Mouse (Mus musculus): ENCODE data around the gene Atf3. TPM values are rescaled to one million over a fixed set of nuclear protein-coding genes. Genes with fewer than 3 reads are reported as not detected.
"Not testable (repeated sequence)": the region's sequence is repeated elsewhere in the genome, so short reads cannot be mapped to it uniquely, and the experiment has no call there.

Gene Atf3
- polyA plus RNA-seq, 1 experiment = not detected

GRCm38 (mm10) chr1:191150924-191151605, 66.8 kb downstream of the Atf3 start:
- Histone ChIP-seq H3K27me3 (ENCODE audit: control insufficient read depth, insufficient read depth, low read length) (no peaks in the 10 kb centered on the region), H3K4me1 (ENCODE audit: control insufficient read depth, insufficient read depth, low read length) (no peaks in the 10 kb centered on the region; the same call in 1 of the 2 replicates), H3K36me3 (ENCODE audit: control insufficient read depth, insufficient read depth, low read length) (no peaks in the 10 kb centered on the region), H3K27ac (ENCODE audit: control insufficient read depth, insufficient read depth, low read depth, low read length) (no peak overlapping the region), H3K4me3 (ENCODE audit: control insufficient read depth, low read depth, low read length) (no peak overlapping the region)
- TF ChIP-seq CTCF (IDR thresholded peaks at IDR 0.05; ENCODE audit: control insufficient read depth, insufficient read depth, insufficient replicate concordance, low read depth, low read length) (no peak), POLR2A (IDR thresholded peaks at IDR 0.05; ENCODE audit: control insufficient read depth, low read depth, low read length) (no peak)

GRCm38 (mm10) chr1:191149489-191149888, 68.3 kb downstream of the Atf3 start:
- not testable (repeated sequence) for H3K4me3 ChIP-seq (ENCODE audit: control insufficient read depth, low read depth, low read length); H3K36me3 ChIP-seq (ENCODE audit: control insufficient read depth, insufficient read depth, low read length); H3K27me3 ChIP-seq (ENCODE audit: control insufficient read depth, insufficient read depth, low read length); H3K27ac ChIP-seq (ENCODE audit: control insufficient read depth, insufficient read depth, low read depth, low read length); H3K4me1 ChIP-seq (ENCODE audit: control insufficient read depth, insufficient read depth, low read length)

DNA sequence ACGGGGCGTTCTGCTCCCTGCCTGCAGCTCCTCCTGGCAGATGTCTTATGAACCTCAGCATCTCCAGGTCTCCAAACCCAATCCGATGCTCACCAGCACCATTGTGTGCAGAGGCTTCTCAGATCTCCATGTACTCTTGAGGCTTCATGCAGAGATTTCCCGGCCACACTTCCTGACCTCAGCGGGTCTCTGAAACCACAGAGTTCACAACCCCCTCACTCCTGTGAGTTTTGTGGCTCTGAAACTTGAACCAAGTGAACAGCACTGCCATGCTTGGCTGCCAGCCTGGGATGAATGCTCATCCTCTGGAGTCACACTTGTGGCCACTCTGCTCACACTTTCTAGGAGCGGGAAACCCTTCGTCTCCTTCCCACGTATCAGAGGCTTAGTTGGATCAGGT, 76.9 kb downstream of the Atf3 start:
- Histone ChIP-seq H3K27ac (ENCODE audit: control insufficient read depth, insufficient read depth, low read depth, low read length) (no peak overlapping the region), H3K36me3 (ENCODE audit: control insufficient read depth, insufficient read depth, low read length) (no peaks in the 10 kb centered on the region), H3K4me3 (ENCODE audit: control insufficient read depth, low read depth, low read length) (no peak overlapping the region), H3K4me1 (ENCODE audit: control insufficient read depth, insufficient read depth, low read length) (no peaks in the 10 kb centered on the region), H3K27me3 (ENCODE audit: control insufficient read depth, insufficient read depth, low read length) (no peaks in the 10 kb centered on the region)
- TF ChIP-seq CTCF (IDR thresholded peaks at IDR 0.05; ENCODE audit: control insufficient read depth, insufficient read depth, insufficient replicate concordance, low read depth, low read length) (no peak), POLR2A (IDR thresholded peaks at IDR 0.05; ENCODE audit: control insufficient read depth, low read depth, low read length) (no peak)

DNA sequence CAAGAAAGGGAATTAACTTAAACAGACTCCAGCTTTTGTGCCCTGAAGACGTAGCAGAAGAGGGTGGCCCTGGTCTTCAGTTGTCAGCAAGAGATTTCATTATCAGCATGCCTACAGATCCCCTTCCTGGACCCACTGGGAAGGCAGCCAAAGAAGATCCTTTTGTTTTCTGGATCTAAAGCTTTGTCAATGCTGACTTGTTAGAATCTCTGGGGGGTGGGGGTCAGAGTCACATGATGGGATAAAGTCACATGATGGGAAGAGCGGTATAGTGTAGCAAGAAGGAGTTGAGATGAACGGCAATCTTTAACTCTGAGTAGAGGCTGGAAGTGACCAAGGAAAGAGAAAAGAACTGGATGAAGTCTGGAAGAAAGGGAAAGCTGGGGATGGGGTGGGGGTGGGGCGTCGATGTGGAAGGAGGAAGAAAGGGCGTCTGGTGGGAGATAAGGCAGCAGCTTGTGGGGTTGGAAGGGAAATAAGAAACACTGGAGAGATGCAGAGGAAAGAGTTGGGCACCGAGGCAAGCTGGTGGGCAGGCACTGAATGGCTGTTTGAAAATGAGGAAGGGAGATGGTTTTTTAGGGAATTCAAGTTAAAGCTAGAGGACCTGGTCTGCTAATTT, 78.9 kb downstream of the Atf3 start:
- H3K4me1 ChIP-seq (ENCODE audit: control insufficient read depth, insufficient read depth, low read length) = no peaks in the 10 kb centered on the region
- H3K27me3 ChIP-seq (ENCODE audit: control insufficient read depth, insufficient read depth, low read length) = no peaks in the 10 kb centered on the region
- no peak overlapping the region for H3K4me3 ChIP-seq (ENCODE audit: control insufficient read depth, low read depth, low read length)
- H3K27ac ChIP-seq (ENCODE audit: control insufficient read depth, insufficient read depth, low read depth, low read length) = no peak overlapping the region
- H3K36me3 ChIP-seq (ENCODE audit: control insufficient read depth, insufficient read depth, low read length) = no peaks in the 10 kb centered on the region
- TF ChIP-seq POLR2A (IDR thresholded peaks at IDR 0.05; ENCODE audit: control insufficient read depth, low read depth, low read length) (no peak), CTCF (IDR thresholded peaks at IDR 0.05; ENCODE audit: control insufficient read depth, insufficient read depth, insufficient replicate concordance, low read depth, low read length) (no peak)

GRCm38 (mm10) chr1:191138436-191138835, 79.4 kb downstream of the Atf3 start:
- TF ChIP-seq POLR2A (IDR thresholded peaks at IDR 0.05; ENCODE audit: control insufficient read depth, low read depth, low read length) (no peak), CTCF (IDR thresholded peaks at IDR 0.05; ENCODE audit: control insufficient read depth, insufficient read depth, insufficient replicate concordance, low read depth, low read length) (no peak)
- Histone ChIP-seq H3K36me3 (ENCODE audit: control insufficient read depth, insufficient read depth, low read length) (no peaks in the 10 kb centered on the region), H3K4me1 (ENCODE audit: control insufficient read depth, insufficient read depth, low read length) (no peaks in the 10 kb centered on the region), H3K4me3 (ENCODE audit: control insufficient read depth, low read depth, low read length) (no peak overlapping the region), H3K27ac (ENCODE audit: control insufficient read depth, insufficient read depth, low read depth, low read length) (no peak overlapping the region), H3K27me3 (ENCODE audit: control insufficient read depth, insufficient read depth, low read length) (no peaks in the 10 kb centered on the region)

- Histone ChIP-seq H3K36me3 (ENCODE audit: control insufficient read depth, insufficient read depth, low read length) (no peaks in the 10 kb centered on the region), H3K27me3 (ENCODE audit: control insufficient read depth, insufficient read depth, low read length) (no peaks in the 10 kb centered on the region), H3K27ac (ENCODE audit: control insufficient read depth, insufficient read depth, low read depth, low read length) (no peak overlapping the region), H3K4me1 (ENCODE audit: control insufficient read depth, insufficient read depth, low read length) (no peaks in the 10 kb centered on the region), H3K4me3 (ENCODE audit: control insufficient read depth, low read depth, low read length) (no peak overlapping the region)
- TF ChIP-seq CTCF (IDR thresholded peaks at IDR 0.05; ENCODE audit: control insufficient read depth, insufficient read depth, insufficient replicate concordance, low read depth, low read length) (no peak), POLR2A (IDR thresholded peaks at IDR 0.05; ENCODE audit: control insufficient read depth, low read depth, low read length) (no peak)
These were observed 82.4 kb downstream of the Atf3 start for GRCm38 (mm10) chr1:191135406-191135805.

- no peaks in the 10 kb centered on the region for H3K4me1 ChIP-seq (ENCODE audit: control insufficient read depth, insufficient read depth, low read length)
- no peak overlapping the region for H3K4me3 ChIP-seq (ENCODE audit: control insufficient read depth, low read depth, low read length)
- H3K27ac ChIP-seq (ENCODE audit: control insufficient read depth, insufficient read depth, low read depth, low read length) = no peak overlapping the region
- H3K27me3 ChIP-seq (ENCODE audit: control insufficient read depth, insufficient read depth, low read length) = no peaks in the 10 kb centered on the region
- H3K36me3 ChIP-seq (ENCODE audit: control insufficient read depth, insufficient read depth, low read length) = no peaks in the 10 kb centered on the region
- TF ChIP-seq CTCF (IDR thresholded peaks at IDR 0.05; ENCODE audit: control insufficient read depth, insufficient read depth, insufficient replicate concordance, low read depth, low read length) (no peak), POLR2A (IDR thresholded peaks at IDR 0.05; ENCODE audit: control insufficient read depth, low read depth, low read length) (no peak)
These were observed 84.9 kb downstream of the Atf3 start for GRCm38 (mm10) chr1:191132934-191133333.

Data from testis, adult 2 months (tissue).